Mouse (Mus musculus) bone marrow, adult 2 months (tissue): ENCODE results near the gene Zfp74.

Experiments used
- CTCF ChIP-seq: fragments of 200-500 bp; IDR thresholded peaks from 2 replicates; pipeline ENCODE4 v1.5.1; 2011; ENCODE audit warnings: low read length, control low read depth; ENCODE audit not compliant: control insufficient read depth, insufficient read depth
- POLR2A ChIP-seq: fragments of 200-500 bp; IDR thresholded peaks from 2 replicates; pipeline ENCODE4 v1.6.1; 2011; ENCODE audit warnings: low read depth, mild to moderate bottlenecking, control low read depth, low read length, borderline replicate concordance; ENCODE audit not compliant: control insufficient read depth

DNA sequence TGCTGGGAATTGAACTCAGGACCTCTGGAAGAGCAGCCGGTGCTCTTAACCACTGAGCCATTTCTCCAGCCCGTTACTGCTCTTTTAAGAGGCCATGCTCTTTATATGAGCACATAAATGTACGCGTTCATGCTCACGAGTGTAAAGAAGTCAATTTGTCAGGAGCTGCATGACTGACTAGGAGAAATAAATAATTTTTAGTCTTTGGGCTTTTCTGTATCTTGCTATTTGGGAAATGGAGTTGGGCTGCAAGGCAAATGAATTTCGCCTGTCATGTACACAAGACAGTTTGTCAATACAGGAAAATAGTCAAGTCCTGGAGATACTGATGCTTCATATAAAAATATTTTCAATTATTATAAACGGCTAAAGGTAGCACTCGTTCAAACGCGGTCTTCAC is 803 bp downstream of the Zfp74 start:
- no peak for TF ChIP-seq CTCF
- TF ChIP-seq POLR2A, result no peak
